Mouse (Mus musculus) C2C12 (cell line): ENCODE measurements at regions not wholly inside any gene's neighbourhood (a gene's known extent, or its start where the extent isn't known, plus 50 kb on each side); places are given as distances from the start of the nearest gene placed in this dataset.

ENCODE experiments used
- CTCF ChIP-seq: IDR thresholded peaks from one replicate; pipeline ENCODE4 v1.5.1; 2011; ENCODE audit not compliant: control insufficient read depth, insufficient read depth, insufficient read length
- FOSL1 ChIP-seq: IDR thresholded peaks from one replicate; pipeline ENCODE4 v1.8.0; 2011; ENCODE audit warnings: mild to moderate bottlenecking, low read length; ENCODE audit not compliant: poor library complexity, insufficient read depth, severe bottlenecking
- MAX ChIP-seq: IDR thresholded peaks from one replicate; pipeline ENCODE4 v1.6.1; 2011; ENCODE audit warnings: mild to moderate bottlenecking, control low read depth

GRCm38 (mm10) chr10:19150766-19151165 is 135.3 kb upstream of the Tnfaip3 start:
- no peak for TF ChIP-seq CTCF
- peak; percentile 15 for TF ChIP-seq MAX
- TF ChIP-seq FOSL1: no peak
